Mouse (Mus musculus) ES-Bruce4 (cell line): Measurements from ENCODE around the gene Cpne9. TPM values are rescaled to one million over a fixed set of nuclear protein-coding genes. Genes with fewer than 3 reads are reported as not detected.

ENCODE experiments used
- H3K27ac ChIP-seq: 2 replicates; pipeline ENCODE4 v1.5.1; 2012; ENCODE audit warnings: low read length, inconsistent platforms; ENCODE audit not compliant: insufficient read depth
- H3K27me3 ChIP-seq: 2 replicates; pipeline ENCODE4 v1.6.1; 2012; ENCODE audit warnings: mild to moderate bottlenecking, low read length, inconsistent platforms; ENCODE audit not compliant: control insufficient read depth, poor library complexity, insufficient read depth, severe bottlenecking
- H3K36me3 ChIP-seq: 2 replicates; pipeline ENCODE4 v1.6.1; 2012; ENCODE audit warnings: inconsistent platforms, mild to moderate bottlenecking, low read length, moderate library complexity; ENCODE audit not compliant: control insufficient read depth, poor library complexity, insufficient read depth, severe bottlenecking
- H3K4me1 ChIP-seq: one replicate; pipeline ENCODE4 v1.8.1; 2011; ENCODE audit warnings: low read length; ENCODE audit not compliant: control insufficient read depth, insufficient read depth
- H3K4me3 ChIP-seq: 2 replicates; pipeline ENCODE4 v1.5.1; 2011; ENCODE audit warnings: low read depth, mild to moderate bottlenecking, low read length
- H3K9ac ChIP-seq: 2 replicates; pipeline ENCODE4 v1.6.1; 2012; ENCODE audit warnings: low read depth, mild to moderate bottlenecking, inconsistent platforms; ENCODE audit not compliant: poor library complexity, severe bottlenecking
- H3K9me3 ChIP-seq: replicated peaks from 2 replicates; pipeline ENCODE4 v1.6.1; 2012; ENCODE audit warnings: mild to moderate bottlenecking, low read length, inconsistent platforms; ENCODE audit not compliant: control insufficient read depth, poor library complexity, insufficient read depth, severe bottlenecking
- CTCF ChIP-seq: IDR thresholded peaks from one replicate; pipeline ENCODE4 v1.8.1; 2011; ENCODE audit warnings: low read depth, low read length
- EP300 ChIP-seq: IDR thresholded peaks from 2 replicates; pipeline ENCODE4 v1.6.1; 2011; ENCODE audit warnings: low read depth, low read length; ENCODE audit not compliant: insufficient read depth
- POLR2A ChIP-seq: IDR thresholded peaks from one replicate; pipeline ENCODE4 v1.8.1; 2011; ENCODE audit warnings: low read length; ENCODE audit not compliant: insufficient read depth
- polyA plus RNA-seq: library from polyadenylated mRNA; stranded (reverse); fragments of >200 nt; gene quantifications from 2 replicates; pipeline ENCODE4 v1.2.4, GENCODE M21; 2011; ENCODE audit warnings: low read depth; ENCODE audit not compliant: missing spikeins, insufficient read depth, insufficient read length

Gene Cpne9
- polyA plus RNA-seq, 1 experiment, result 3.7 TPM

- Histone ChIP-seq H3K27ac (no peak overlapping the region), H3K9ac (no peak overlapping the region), H3K9me3 (no peaks in the 10 kb centered on the region), H3K36me3 (no peaks in the 10 kb centered on the region), H3K4me1 (no peaks in the 10 kb centered on the region), H3K27me3 (no peaks in the 10 kb centered on the region), H3K4me3 (no peak overlapping the region)
- TF ChIP-seq POLR2A (no peak), EP300 (no peak), CTCF (no peak)
Measured at GRCm38 (mm10) chr6:113292938-113293337, 10.8 kb downstream of the Cpne9 start.

- Histone ChIP-seq H3K9me3 (no peaks in the 10 kb centered on the region), H3K27me3 (no peaks in the 10 kb centered on the region), H3K36me3 (no peaks in the 10 kb centered on the region), H3K4me1 (no peaks in the 10 kb centered on the region), H3K9ac (no peak overlapping the region), H3K27ac (peak overlapping the region; percentile 62), H3K4me3 (no peak overlapping the region)
- TF ChIP-seq POLR2A (no peak), CTCF (no peak), EP300 (no peak)
Measured at GRCm38 (mm10) chr6:113296046-113296445, 13.9 kb downstream of the Cpne9 start.

GRCm38 (mm10) chr6:113296639-113297038 lies 14.5 kb downstream of the Cpne9 start:
- TF ChIP-seq EP300 (peak; percentile 63; the same call in 1 of the 2 replicates), CTCF (no peak)
- 0 out of 2 replicates have a peak overlapping the region, but pooled peaks have one; percentile 6 for H3K9ac ChIP-seq
- H3K27me3 ChIP-seq, result no peaks in the 10 kb centered on the region
- peak overlapping the region; percentile 62 for H3K27ac ChIP-seq
- no peaks in the 10 kb centered on the region for H3K36me3 ChIP-seq
- no peaks in the 10 kb centered on the region for H3K4me1 ChIP-seq
- no peaks in the 10 kb centered on the region for H3K9me3 ChIP-seq
- H3K4me3 ChIP-seq, result no peak overlapping the region

GRCm38 (mm10) chr6:113301350-113301749 lies 19.2 kb downstream of the Cpne9 start:
- Histone ChIP-seq H3K27ac (no peak overlapping the region), H3K4me1 (no peaks in the 10 kb centered on the region), H3K9me3 (no peaks in the 10 kb centered on the region), H3K9ac (no peak overlapping the region), H3K27me3 (no peaks in the 10 kb centered on the region), H3K36me3 (no peaks in the 10 kb centered on the region), H3K4me3 (no peak overlapping the region)
- TF ChIP-seq POLR2A (no peak), EP300 (no peak), CTCF (no peak)

- Histone ChIP-seq H3K4me3 (no peak overlapping the region), H3K36me3 (no peaks in the 10 kb centered on the region), H3K4me1 (no peaks in the 10 kb centered on the region), H3K27ac (no peak overlapping the region), H3K9ac (no peak overlapping the region), H3K27me3 (no peaks in the 10 kb centered on the region), H3K9me3 (no peaks in the 10 kb centered on the region)
- TF ChIP-seq CTCF (peak; percentile 38), EP300 (no peak), POLR2A (no peak)
Measured at GRCm38 (mm10) chr6:113302258-113302657, 20.2 kb downstream of the Cpne9 start.

GRCm38 (mm10) chr6:113306322-113306985 lies 24.3 kb downstream of the Cpne9 start:
- peak overlapping the region; percentile 99 for H3K4me3 ChIP-seq
- no peaks in the 10 kb centered on the region for H3K4me1 ChIP-seq
- peaks cover 14% of the 10 kb centered on the region for H3K36me3 ChIP-seq
- H3K9ac ChIP-seq, result peak overlapping the region; percentile 95
- H3K27ac ChIP-seq, result peak overlapping the region; percentile 96
- no peaks in the 10 kb centered on the region for H3K9me3 ChIP-seq
- H3K27me3 ChIP-seq, result no peaks in the 10 kb centered on the region
- peak; percentile 28; the same call in 1 of the 2 replicates for TF ChIP-seq EP300
- no peak for TF ChIP-seq CTCF
